Mouse (Mus musculus): ENCODE data around the gene Plekhd1. TPM values are rescaled to one million over a fixed set of nuclear protein-coding genes. Genes with fewer than 3 reads are reported as not detected.

The Plekhd1 gene
- total RNA-seq (2017) = not detected in 2 replicates

- ATAC-seq (replicated peaks in 1 of 2; ENCODE audit: insufficient read depth in 1 of 2, low FRiP score in 2 of 2, low TSS enrichment in 1 of 2, low read depth in 1 of 2, poor library complexity in 2 of 2, severe bottlenecking in 2 of 2) = peak; percentile 25 to 60; a peak in 2 of 4 replicates
Measured at GRCm38 (mm10) chr12:80692269-80692972, at the start of gene Plekhd1. TSS of gene Plekhd1 (plus strand) at chr12:80692591.

GRCm38 (mm10) chr12:80642725-80643692 lies 49.4 kb upstream of the Plekhd1 start:
- peak; percentile 9 to 31; a peak in 2 of 4 replicates for ATAC-seq (replicated peaks in 1 of 2; ENCODE audit: insufficient read depth in 1 of 2, low FRiP score in 2 of 2, low TSS enrichment in 1 of 2, low read depth in 1 of 2, poor library complexity in 2 of 2, severe bottlenecking in 2 of 2)

GRCm38 (mm10) chr12:80643693-80644505 lies 48.5 kb upstream of the Plekhd1 start, which contains the start of the genes Slc39a9 and Erh:
TSS of gene Slc39a9 (plus strand) at chr12:80643883.
TSS of gene Erh (minus strand) at chr12:80644341.
- peak; percentile 95 for ATAC-seq (replicated peaks in 1 of 2; ENCODE audit: insufficient read depth in 1 of 2, low FRiP score in 2 of 2, low TSS enrichment in 1 of 2, low read depth in 1 of 2, poor library complexity in 2 of 2, severe bottlenecking in 2 of 2)

- no peak for ATAC-seq (replicated peaks in 1 of 2; ENCODE audit: insufficient read depth in 1 of 2, low FRiP score in 2 of 2, low TSS enrichment in 1 of 2, low read depth in 1 of 2, poor library complexity in 2 of 2, severe bottlenecking in 2 of 2)
Measured at GRCm38 (mm10) chr12:80644506-80644868, 47.9 kb upstream of the Plekhd1 start.

GRCm38 (mm10) chr12:80646377-80646776 lies 46.0 kb upstream of the Plekhd1 start:
- no peak for ATAC-seq (replicated peaks in 1 of 2; ENCODE audit: insufficient read depth in 1 of 2, low FRiP score in 2 of 2, low TSS enrichment in 1 of 2, low read depth in 1 of 2, poor library complexity in 2 of 2, severe bottlenecking in 2 of 2)

GRCm38 (mm10) chr12:80653951-80654658 lies 38.3 kb upstream of the Plekhd1 start:
- no peak for ATAC-seq (replicated peaks in 1 of 2; ENCODE audit: insufficient read depth in 1 of 2, low FRiP score in 2 of 2, low TSS enrichment in 1 of 2, low read depth in 1 of 2, poor library complexity in 2 of 2, severe bottlenecking in 2 of 2)

- ATAC-seq (replicated peaks in 1 of 2; ENCODE audit: insufficient read depth in 1 of 2, low FRiP score in 2 of 2, low TSS enrichment in 1 of 2, low read depth in 1 of 2, poor library complexity in 2 of 2, severe bottlenecking in 2 of 2) = no peak
Measured at GRCm38 (mm10) chr12:80654659-80655025, 37.7 kb upstream of the Plekhd1 start.

GRCm38 (mm10) chr12:80658661-80659060 lies 33.7 kb upstream of the Plekhd1 start:
- ATAC-seq (replicated peaks in 1 of 2; ENCODE audit: insufficient read depth in 1 of 2, low FRiP score in 2 of 2, low TSS enrichment in 1 of 2, low read depth in 1 of 2, poor library complexity in 2 of 2, severe bottlenecking in 2 of 2) = no peak

- ATAC-seq (replicated peaks in 1 of 2; ENCODE audit: insufficient read depth in 1 of 2, low FRiP score in 2 of 2, low TSS enrichment in 1 of 2, low read depth in 1 of 2, poor library complexity in 2 of 2, severe bottlenecking in 2 of 2) = no peak
Measured at GRCm38 (mm10) chr12:80662322-80662721, 30.1 kb upstream of the Plekhd1 start.

- ATAC-seq (replicated peaks in 1 of 2; ENCODE audit: insufficient read depth in 1 of 2, low FRiP score in 2 of 2, low TSS enrichment in 1 of 2, low read depth in 1 of 2, poor library complexity in 2 of 2, severe bottlenecking in 2 of 2) = no peak
Measured at GRCm38 (mm10) chr12:80663935-80664334, 28.5 kb upstream of the Plekhd1 start.

- ATAC-seq (replicated peaks in 1 of 2; ENCODE audit: insufficient read depth in 1 of 2, low FRiP score in 2 of 2, low TSS enrichment in 1 of 2, low read depth in 1 of 2, poor library complexity in 2 of 2, severe bottlenecking in 2 of 2) = no peak
Measured at GRCm38 (mm10) chr12:80668391-80668790, 24.0 kb upstream of the Plekhd1 start.

- ATAC-seq (replicated peaks in 1 of 2; ENCODE audit: insufficient read depth in 1 of 2, low FRiP score in 2 of 2, low TSS enrichment in 1 of 2, low read depth in 1 of 2, poor library complexity in 2 of 2, severe bottlenecking in 2 of 2) = peak; percentile 53; a peak in 3 of 4 replicates
Measured at GRCm38 (mm10) chr12:80673170-80673569, 19.2 kb upstream of the Plekhd1 start.

GRCm38 (mm10) chr12:80681340-80681739 lies 11.1 kb upstream of the Plekhd1 start:
- ATAC-seq (replicated peaks in 1 of 2; ENCODE audit: insufficient read depth in 1 of 2, low FRiP score in 2 of 2, low TSS enrichment in 1 of 2, low read depth in 1 of 2, poor library complexity in 2 of 2, severe bottlenecking in 2 of 2) = peak in 1 of 2 experiments; percentile 71; a peak in 2 of 4 replicates

GRCm38 (mm10) chr12:80683554-80683953 lies 8.8 kb upstream of the Plekhd1 start:
- no peak for ATAC-seq (replicated peaks in 1 of 2; ENCODE audit: insufficient read depth in 1 of 2, low FRiP score in 2 of 2, low TSS enrichment in 1 of 2, low read depth in 1 of 2, poor library complexity in 2 of 2, severe bottlenecking in 2 of 2)

- no peak for ATAC-seq (replicated peaks in 1 of 2; ENCODE audit: insufficient read depth in 1 of 2, low FRiP score in 2 of 2, low TSS enrichment in 1 of 2, low read depth in 1 of 2, poor library complexity in 2 of 2, severe bottlenecking in 2 of 2)
Measured at GRCm38 (mm10) chr12:80684316-80684715, 8.1 kb upstream of the Plekhd1 start.

GRCm38 (mm10) chr12:80687788-80688211 lies 4.6 kb upstream of the Plekhd1 start:
- ATAC-seq (replicated peaks in 1 of 2; ENCODE audit: insufficient read depth in 1 of 2, low FRiP score in 2 of 2, low TSS enrichment in 1 of 2, low read depth in 1 of 2, poor library complexity in 2 of 2, severe bottlenecking in 2 of 2) = peak; percentile 18 to 26; a peak in 2 of 4 replicates

GRCm38 (mm10) chr12:80689696-80690095 lies 2.7 kb upstream of the Plekhd1 start:
- no peak for ATAC-seq (replicated peaks in 1 of 2; ENCODE audit: insufficient read depth in 1 of 2, low FRiP score in 2 of 2, low TSS enrichment in 1 of 2, low read depth in 1 of 2, poor library complexity in 2 of 2, severe bottlenecking in 2 of 2)
